Mouse (Mus musculus) bone marrow, adult 2 months (tissue): ENCODE measurements around the gene Soat2. TPM values are rescaled to one million over a fixed set of nuclear protein-coding genes. Genes with fewer than 3 reads are reported as not detected.
A peak's percentile ranks its signal among the peaks of the same experiment; 100 is the strongest.

ENCODE experiments used
- H3K27ac ChIP-seq: fragments of 200-500 bp; 2 replicates; pipeline ENCODE4 v1.5.1; 2012; ENCODE audit warnings: low read depth, mild to moderate bottlenecking, control low read depth, inconsistent platforms, low read length; ENCODE audit not compliant: control insufficient read depth, poor library complexity, insufficient read depth
- H3K4me1 ChIP-seq: fragments of 200-500 bp; 2 replicates; pipeline ENCODE4 v1.6.1; 2011; ENCODE audit warnings: low read length; ENCODE audit not compliant: control insufficient read depth, insufficient read depth
- H3K4me3 ChIP-seq: fragments of 200-500 bp; replicated peaks from 2 replicates; pipeline ENCODE3; 2011; ENCODE audit warnings: mild to moderate bottlenecking, low read depth, low read length, control low read depth; ENCODE audit not compliant: control insufficient read depth
- CTCF ChIP-seq: fragments of 200-500 bp; IDR thresholded peaks from 2 replicates; pipeline ENCODE4 v1.5.1; 2011; ENCODE audit warnings: low read length, control low read depth; ENCODE audit not compliant: control insufficient read depth, insufficient read depth
- POLR2A ChIP-seq: fragments of 200-500 bp; IDR thresholded peaks from 2 replicates; pipeline ENCODE4 v1.6.1; 2011; ENCODE audit warnings: low read depth, mild to moderate bottlenecking, control low read depth, low read length, borderline replicate concordance; ENCODE audit not compliant: control insufficient read depth
- WGBS: fragments of 180-500 bp; shearing (Covaris S2); methylation state at CpG from one replicate; pipeline ENCODE4 v1.1.7; 2018; 5-methylcytosine and 5-hydroxymethylcytosine counted together
- polyA plus RNA-seq: library from polyadenylated mRNA; stranded (reverse); fragments of >200 nt; gene quantifications from 2 replicates; pipeline ENCODE4 v1.2.4, GENCODE M21; 2011; ENCODE audit warnings: low replicate concordance; ENCODE audit not compliant: missing spikeins, insufficient read depth, insufficient read length

Soat2 gene
- polyA plus RNA-seq, 1 experiment, result 2.7 TPM

DNA sequence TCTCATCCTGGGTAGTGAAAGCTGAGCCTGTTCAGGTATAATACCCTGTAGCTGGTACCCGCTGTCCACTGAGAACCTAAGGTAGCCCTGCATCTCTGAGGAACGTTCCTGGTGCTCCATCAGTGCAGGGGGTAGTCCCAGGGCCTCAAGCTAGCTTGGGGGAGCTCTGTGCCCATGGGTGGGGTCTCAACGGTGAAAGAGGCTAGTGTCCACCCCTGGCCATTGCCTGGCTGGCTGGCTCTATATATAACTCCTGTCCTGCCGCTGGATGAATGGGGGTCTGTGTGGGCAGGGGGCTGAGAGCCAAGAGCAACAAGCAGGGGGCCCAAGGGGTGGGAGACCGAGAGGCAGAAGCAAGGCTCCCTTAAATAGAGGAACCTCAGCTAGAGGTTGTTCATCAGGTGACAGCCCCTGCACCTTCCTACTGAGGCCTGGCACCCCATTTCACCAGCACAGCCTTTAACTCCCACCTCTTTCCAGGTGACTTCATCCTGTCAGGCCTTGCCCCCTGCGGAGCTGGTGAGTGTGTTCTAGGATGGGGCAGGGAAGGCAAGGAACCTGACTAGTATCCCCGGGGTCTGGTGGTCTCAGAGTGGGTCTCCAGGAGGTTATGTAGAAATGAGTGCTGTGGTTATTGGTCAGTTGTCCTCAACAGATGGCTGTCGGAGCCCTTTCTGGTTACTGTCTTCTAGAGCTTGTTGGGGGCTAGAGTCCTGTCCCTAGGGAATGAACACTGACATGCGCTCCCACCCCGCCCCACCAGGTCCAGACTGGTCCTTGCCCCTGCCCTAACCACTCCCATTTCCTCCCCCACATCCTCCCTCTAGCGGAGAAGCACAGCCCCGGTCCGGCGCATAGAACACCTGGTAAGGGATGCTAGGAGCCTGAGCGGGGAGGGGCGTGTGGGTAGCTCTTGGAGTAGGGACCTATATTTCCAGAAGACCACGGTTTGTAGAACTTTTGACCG, 44.3 kb upstream of the Soat2 start:
- Histone ChIP-seq H3K4me3 (no peak overlapping the region), H3K4me1 (no peaks in the 10 kb centered on the region), H3K27ac (no peak overlapping the region)
- no peak for TF ChIP-seq POLR2A
- TF ChIP-seq CTCF, result peak; percentile 18; the same call in 1 of the 2 replicates
- 14% methylated on average over 18 of the region's 18 CpGs for WGBS

GRCm38 (mm10) chr15:102106754-102107456, 43.4 kb upstream of the Soat2 start:
- H3K4me3 ChIP-seq, result peak overlapping the region; percentile 31
- no peak overlapping the region for H3K27ac ChIP-seq
- TF ChIP-seq CTCF, result no peak
- TF ChIP-seq POLR2A, result no peak
- no peaks in the 10 kb centered on the region for H3K4me1 ChIP-seq
- 41% methylated on average over 37 of the region's 38 CpGs for WGBS

DNA sequence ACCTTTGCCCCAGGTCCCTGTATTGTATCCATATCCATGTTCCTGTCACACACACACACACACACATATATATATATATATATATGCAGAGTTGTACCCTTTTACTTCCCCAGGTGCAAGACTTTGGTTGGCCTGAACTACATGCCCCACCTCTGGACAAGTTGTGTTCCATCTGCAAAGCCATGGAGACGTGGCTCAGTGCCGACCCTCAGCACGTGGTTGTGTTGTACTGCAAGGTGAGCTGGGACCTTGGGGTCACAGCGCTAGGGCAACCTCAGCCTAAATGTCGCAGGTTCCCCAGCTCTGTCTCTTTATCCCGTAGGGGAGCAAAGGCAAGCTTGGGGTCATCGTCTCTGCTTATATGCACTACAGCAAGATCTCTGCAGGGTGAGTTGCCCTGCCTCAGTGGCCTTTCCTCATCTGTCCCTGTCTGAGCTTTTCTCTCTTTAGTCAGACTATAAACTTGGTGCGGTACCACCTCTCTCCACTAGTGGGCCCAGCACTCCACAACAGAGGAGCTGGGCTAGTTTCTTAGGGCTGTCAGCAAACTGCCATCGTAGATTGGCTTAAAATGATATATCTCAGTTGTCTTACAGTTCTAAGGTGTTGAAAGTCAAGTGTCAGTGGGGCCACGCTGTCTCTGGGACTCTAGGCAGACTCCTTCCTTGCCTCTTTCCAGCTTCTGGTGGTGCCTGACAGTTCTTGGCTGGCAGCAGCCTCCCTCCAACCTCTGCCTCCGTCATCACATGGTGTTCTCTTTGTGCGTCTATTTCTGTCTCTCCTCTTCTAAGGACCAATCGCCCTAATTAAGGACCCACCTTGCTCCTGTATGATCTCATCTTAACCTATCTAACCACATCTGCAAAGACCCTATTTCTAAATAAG, 42.4 kb upstream of the Soat2 start:
- Histone ChIP-seq H3K4me1 (no peaks in the 10 kb centered on the region), H3K27ac (no peak overlapping the region), H3K4me3 (no peak overlapping the region)
- peak; percentile 75 for TF ChIP-seq CTCF
- TF ChIP-seq POLR2A, result no peak
- 39% methylated on average over 13 of the region's 13 CpGs for whole genome bisulfite sequencing

DNA sequence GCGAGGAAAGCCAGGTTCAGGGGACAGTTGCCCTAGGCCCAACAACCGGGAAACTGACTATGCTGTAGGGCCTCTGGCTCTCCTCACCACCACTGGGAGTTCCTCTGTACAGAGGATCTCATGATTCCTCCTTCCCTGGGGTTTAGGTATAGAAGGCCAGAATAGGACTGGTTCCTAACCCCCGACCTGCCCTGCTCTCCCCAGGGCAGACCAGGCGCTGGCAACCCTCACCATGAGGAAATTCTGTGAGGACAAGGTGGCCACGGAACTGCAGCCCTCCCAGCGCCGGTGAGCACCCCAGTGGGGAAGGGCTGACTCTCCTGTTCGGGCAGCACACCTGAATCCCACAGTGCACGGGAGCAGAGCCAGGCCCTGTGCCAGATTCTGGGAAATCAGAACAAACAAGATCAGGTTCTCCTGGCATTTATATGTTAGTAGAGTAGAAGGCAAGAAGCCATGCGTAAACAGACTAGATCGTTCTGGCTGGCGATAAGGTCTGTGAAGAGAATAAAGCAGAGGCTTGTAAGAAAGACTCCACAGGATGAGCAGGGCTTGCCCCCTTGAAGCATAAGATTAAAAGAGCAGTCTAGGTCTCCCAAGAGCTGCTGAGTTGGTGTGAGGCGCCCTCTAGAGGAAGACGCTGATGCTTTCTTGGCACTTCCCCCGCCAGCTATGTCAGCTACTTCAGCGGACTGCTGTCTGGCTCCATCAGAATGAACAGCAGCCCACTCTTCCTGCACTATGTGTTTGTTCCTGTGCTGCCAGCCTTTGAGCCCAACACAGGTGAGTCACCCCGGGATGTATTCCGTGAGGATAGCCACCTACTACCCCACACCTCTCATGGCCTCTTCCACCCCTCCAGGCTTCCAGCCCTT, 41.4 kb upstream of the Soat2 start:
- H3K4me1 ChIP-seq, result no peaks in the 10 kb centered on the region
- no peak overlapping the region for H3K27ac ChIP-seq
- TF ChIP-seq CTCF (peak; percentile 79), POLR2A (no peak)
- WGBS, result 45% methylated on average over 18 of the region's 18 CpGs
- H3K4me3 ChIP-seq, result no peak overlapping the region

GRCm38 (mm10) chr15:102110271-102110670, 40.1 kb upstream of the Soat2 start:
- WGBS, result 88% methylated on average over 7 of the region's 7 CpGs
- H3K4me3 ChIP-seq, result no peak overlapping the region
- no peak for TF ChIP-seq POLR2A
- no peak for TF ChIP-seq CTCF
- H3K27ac ChIP-seq, result no peak overlapping the region
- H3K4me1 ChIP-seq, result no peaks in the 10 kb centered on the region

DNA sequence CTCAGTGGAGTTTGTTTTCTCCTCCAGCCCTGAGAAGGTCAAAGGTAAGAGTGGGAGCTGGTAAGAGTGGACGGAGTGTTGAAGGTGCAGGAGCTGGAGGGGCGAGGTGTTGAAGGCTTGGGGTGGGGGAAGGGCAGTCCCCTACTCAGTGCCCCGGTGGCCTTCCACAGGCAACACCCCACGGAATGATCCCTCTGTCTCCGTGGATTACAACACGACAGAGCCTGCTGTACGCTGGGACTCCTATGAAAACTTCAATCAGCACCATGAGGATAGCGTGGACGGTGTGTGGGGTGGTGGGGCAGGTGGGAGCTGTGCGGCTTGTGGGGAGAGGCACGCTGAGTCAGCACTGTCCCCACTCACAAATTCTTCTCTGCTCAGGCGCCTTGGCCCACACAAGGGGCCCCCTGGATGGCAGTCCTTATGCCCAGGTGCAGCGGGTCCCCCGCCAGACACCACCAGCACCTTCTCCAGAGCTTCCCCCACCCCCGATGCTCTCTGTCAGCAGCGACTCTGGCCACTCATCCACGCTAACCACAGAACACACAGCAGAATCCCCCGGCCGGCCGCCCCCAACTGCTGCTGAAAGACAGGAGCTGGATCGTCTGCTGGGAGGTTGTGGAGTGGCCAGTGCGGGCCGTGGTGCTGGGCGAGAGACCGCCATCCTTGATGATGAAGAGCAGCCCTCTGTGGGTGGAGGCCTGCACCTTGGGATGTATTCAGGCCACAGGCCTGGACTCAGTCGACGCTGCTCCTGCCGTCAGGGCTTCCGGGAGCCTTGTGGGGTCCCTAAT, 39.4 kb upstream of the Soat2 start:
- Histone ChIP-seq H3K4me1 (no peaks in the 10 kb centered on the region), H3K27ac (no peak overlapping the region), H3K4me3 (no peak overlapping the region)
- WGBS, result 76% methylated on average over 29 of the region's 29 CpGs
- no peak for TF ChIP-seq POLR2A
- no peak for TF ChIP-seq CTCF

- Histone ChIP-seq H3K4me3 (no peak overlapping the region), H3K27ac (no peak overlapping the region), H3K4me1 (no peaks in the 10 kb centered on the region)
- TF ChIP-seq POLR2A (no peak), CTCF (no peak)
- WGBS, result 83% methylated on average over 11 of the region's 11 CpGs
These were observed 38.9 kb upstream of the Soat2 start for GRCm38 (mm10) chr15:102111495-102111829.
